ENCODE assay signal across 8 mouse cellular contexts in genomic region chr17:24205284-24205888, GRCm38 (mm10). TPM values are rescaled to one million over a fixed set of nuclear protein-coding genes. Genes with fewer than 3 reads are reported as not detected.
DNase-seq lines count a peak whose midpoint lies in the region; ATAC-seq lines count a peak whose summit lies in the region.

Gene Tbc1d24 (minus strand): TSS chr17:24205562.

- H3K27me3 ChIP-seq in megakaryocyte, embryonic 14.5 days (replicated peaks): peaks cover 46% of the 10 kb centered on the region

- intact Hi-C loops in gastrocnemius, postnatal 14 days (cut with DNase I; ENCODE audit: low total_unique reads): no loop called here

- no peaks in the 10 kb centered on the region for H3K9me3 ChIP-seq in megakaryocyte, embryonic 14.5 days

- ATAC-seq in inflammation-experienced regulatory T-cells, adult 6 months: peak; percentile 47

- H3K36me3 ChIP-seq in megakaryocyte, embryonic 14.5 days (replicated peaks; ENCODE audit: low read length): peaks cover 15% of the 10 kb centered on the region

- peak within 1 kb of the TSS; percentile 96 for H3K4me3 ChIP-seq in megakaryocyte, embryonic 14.5 days (replicated peaks)

- peak; percentile 93 to 95 for DNase-seq in adrenal gland, adult 18-20 months (ENCODE audit: low spot score in 2 of 2)
- peak; percentile 95 for DNase-seq in embryo, embryonic 10.5 days (ENCODE audit: low spot score)
- DNase-seq in gastrocnemius, postnatal 14 days: peak; percentile 92
- peak; percentile 85 to 94 for DNase-seq in left cerebral cortex, adult 9 months (ENCODE audit: low spot score in 2 of 2)
- DNase-seq in right cerebral cortex, postnatal 10 days (ENCODE audit: low spot score in 2 of 2): peak; percentile 97
- peak; percentile 90 for DNase-seq in urinary bladder, postnatal 14 days (ENCODE audit: low spot score)

- H3K4me1 ChIP-seq in megakaryocyte, embryonic 14.5 days: peaks cover 91% of the 10 kb centered on the region

RNA-seq across cellular contexts. Expression of gene Tbc1d24, which starts in this region (rescaled TPM):
- 10 to 100 TPM; 11.0 to 14.3 TPM for total RNA-seq in adrenal gland, adult 18-20 months (2021)
- total RNA-seq in gastrocnemius, postnatal 14 days (2021): 1 to 10 TPM; 3.4 to 3.5 TPM
- polyA plus RNA-seq in inflammation-experienced regulatory T-cells, adult 6 months (2017; shearing (Covaris generic)): 1 to 10 TPM in 2 of 3 experiments, under 1 TPM in 1; 0.66 to 1.4 (median 1.0) TPM
- polyA plus RNA-seq in megakaryocyte, embryonic 14.5 days (2012; ENCODE audit: insufficient read depth, low replicate concordance): 1.1 TPM in 1 of 2 replicates, not detected in the other

Comparison
In these comparisons a context has a peak if more than half of its experiments do, and no peak if none do; other contexts are left out.
1. Peak in every context shown above with its lines: DNase-seq, ATAC-seq and H3K4me3 ChIP-seq.